Mouse (Mus musculus) spleen, adult 2 months (tissue): ENCODE results near the gene Apobr.

ENCODE experiments used
- CTCF ChIP-seq: fragments of 200-500 bp; IDR thresholded peaks from 2 replicates; pipeline ENCODE4 v1.5.1; 2011; ENCODE audit warnings: mild to moderate bottlenecking, inconsistent platforms; ENCODE audit not compliant: insufficient read depth, insufficient read length, insufficient replicate concordance; ENCODE audit errors: extremely low read depth
- POLR2A ChIP-seq: fragments of 200-500 bp; IDR thresholded peaks from 2 replicates; pipeline ENCODE4 v1.6.1; 2011; ENCODE audit warnings: low read depth, low read length, inconsistent platforms

GRCm38 (mm10) chr7:126594862-126595561, 10.3 kb downstream of the Apobr start, which contains the start of gene Il27:
- no peak for TF ChIP-seq CTCF
- TF ChIP-seq POLR2A, result no peak
